Mouse (Mus musculus) ES-Bruce4 (cell line): Measurements from ENCODE around the gene Gtpbp1.

ENCODE experiments used
- CTCF ChIP-seq: IDR thresholded peaks from one replicate; pipeline ENCODE4 v1.8.1; 2011; ENCODE audit warnings: low read depth, low read length
- POLR2A ChIP-seq: IDR thresholded peaks from one replicate; pipeline ENCODE4 v1.8.1; 2011; ENCODE audit warnings: low read length; ENCODE audit not compliant: insufficient read depth

DNA sequence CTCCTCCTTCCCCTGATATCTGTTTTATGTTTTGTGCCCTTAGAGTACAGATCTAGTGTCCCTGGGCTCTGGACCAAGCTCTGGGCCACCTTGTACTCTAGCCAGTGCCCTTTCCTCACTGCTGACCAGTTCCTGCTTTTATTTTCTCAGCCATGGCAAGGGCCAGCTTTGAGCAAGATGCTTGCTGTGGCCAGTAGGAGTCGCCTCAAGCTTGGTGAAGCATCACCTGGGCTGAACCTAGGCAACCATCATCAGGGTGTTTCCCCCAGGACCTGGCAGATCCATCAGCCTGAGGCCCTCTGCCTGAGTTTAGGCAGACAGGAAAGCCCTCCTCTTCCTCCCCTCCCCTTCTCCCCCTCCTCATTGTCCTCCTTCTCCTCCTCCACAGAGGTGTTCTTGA lies 32.8 kb downstream of the Gtpbp1 start:
- TF ChIP-seq CTCF (peak; percentile 74), POLR2A (no peak)
